Comparison of ENCODE assay signal across 21 mouse cellular contexts in the genomic region with DNA sequence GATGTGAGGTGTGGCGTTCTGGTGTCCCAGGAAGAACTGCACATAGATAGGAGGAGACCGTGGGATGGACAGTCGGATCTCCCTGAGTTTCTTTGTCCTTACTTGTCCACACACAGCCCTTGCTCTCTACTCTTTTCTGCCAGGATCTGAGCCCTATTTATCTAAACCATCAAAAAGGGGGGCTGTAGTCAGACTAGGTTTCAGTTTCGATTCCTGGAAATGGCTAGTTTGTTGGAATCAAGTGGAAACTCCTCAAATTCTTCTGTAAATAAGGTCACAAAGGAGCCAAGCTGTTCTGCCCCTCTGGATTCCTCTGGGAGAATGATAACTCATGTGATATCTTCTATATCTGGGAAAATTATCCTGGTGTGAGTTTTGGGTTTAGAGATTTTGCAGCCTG. TPM values are rescaled to one million over a fixed set of nuclear protein-coding genes. Genes with fewer than 3 reads are reported as not detected.
DNase-seq lines count a peak whose midpoint lies in the region; ATAC-seq lines count a peak whose summit lies in the region.
"Had no signal": no experiment of that assay in that cellular context is flagged by ENCODE, and none has a peak within 500 bp of the region (broad histone marks: within the 10 kb centered on the region; RNA-seq: fewer than 3 reads in every experiment).

No protein-coding gene starts in this region.

- peak overlapping the region; percentile 50 for H3K4me2 ChIP-seq in liver, embryonic 15.5 days
- H3K4me2 ChIP-seq: embryonic facial prominence, embryonic 13.5 days; forebrain, embryonic 12.5 days; hindbrain, embryonic 12.5 days; neural tube, embryonic 13.5 days had no signal

- peaks cover 53% of the 10 kb centered on the region for H3K4me1 ChIP-seq in liver, embryonic 15.5 days (replicated peaks)
- H3K4me1 ChIP-seq: embryonic facial prominence, embryonic 13.5 days; forebrain, embryonic 12.5 days; hindbrain, embryonic 12.5 days; neural tube, embryonic 13.5 days had no signal

- H3K9ac ChIP-seq in liver, embryonic 15.5 days, result no peak overlapping the region
- H3K9ac ChIP-seq: embryonic facial prominence, embryonic 13.5 days; forebrain, embryonic 12.5 days; hindbrain, embryonic 12.5 days; neural tube, embryonic 13.5 days had no signal

- 44% methylated on average over 4 of the region's 4 CpGs for WGBS in liver, embryonic 15.5 days (ENCODE audit: insufficient replicate concordance)

- no peak for ATAC-seq in liver, embryonic 15.5 days (ENCODE audit: insufficient read depth)
- ATAC-seq in inflammation-experienced regulatory T-cells, adult 6 months, result no peak

- H3K4me3 ChIP-seq in liver, embryonic 15.5 days (replicated peaks), result no peak overlapping the region; the same call in 1 of the 2 replicates
- H3K4me3 ChIP-seq: embryonic facial prominence, embryonic 13.5 days; forebrain, embryonic 12.5 days; hindbrain, embryonic 12.5 days; neural tube, embryonic 13.5 days had no signal

- H3K27me3 ChIP-seq in liver, embryonic 15.5 days, result no peaks in the 10 kb centered on the region
- H3K27me3 ChIP-seq: embryonic facial prominence, embryonic 13.5 days; forebrain, embryonic 12.5 days; hindbrain, embryonic 12.5 days; neural tube, embryonic 13.5 days had no signal

- H3K9me3 ChIP-seq in liver, embryonic 15.5 days (replicated peaks), result no peaks in the 10 kb centered on the region
- H3K9me3 ChIP-seq: embryonic facial prominence, embryonic 13.5 days; forebrain, embryonic 12.5 days; hindbrain, embryonic 12.5 days; neural tube, embryonic 13.5 days had no signal

- H3K27ac ChIP-seq in liver, embryonic 15.5 days (replicated peaks), result peak overlapping the region; percentile 34; the same call in 1 of the 2 replicates
- H3K27ac ChIP-seq: embryonic facial prominence, embryonic 13.5 days; forebrain, embryonic 12.5 days; hindbrain, embryonic 12.5 days; neural tube, embryonic 13.5 days had no signal

- peak; percentile 67 for DNase-seq in kidney, adult 9 months
- no peak for DNase-seq in kidney, adult 18-20 months
- peak; percentile 70 for DNase-seq in CD4-positive helper T cell, adult 2 months (ENCODE audit: low read depth, low spot score)
- DNase-seq in Muller cell, postnatal 12 days (ENCODE audit: inconsistent ontology term), result peak; percentile 21
- DNase-seq in adrenal gland, adult 18-20 months (ENCODE audit: low spot score in 2 of 2), result no peak
- DNase-seq in left cerebral cortex, postnatal 4 days, result no peak
- DNase-seq: adrenal gland, adult 8-10 months; cerebellum, adult 8-10 months; lung, postnatal 4 days; thymus, adult 18-20 months had no signal

- intact Hi-C loops in left cerebral cortex, postnatal 4 days (cut with DNase I), result no loop called here

- no peaks in the 10 kb centered on the region for H3K36me3 ChIP-seq in liver, embryonic 15.5 days (replicated peaks)
- H3K36me3 ChIP-seq: embryonic facial prominence, embryonic 13.5 days; forebrain, embryonic 12.5 days; hindbrain, embryonic 12.5 days; neural tube, embryonic 13.5 days had no signal

RNA-seq across cellular contexts. Expression of a gene that starts 5.0 kb away (rescaled TPM):
- polyA plus RNA-seq in liver, embryonic 15.5 days (2015; fragmentation: Nextera tagmentation; extraction: Ambion mirVana), result 7.0 and 7.1 TPM in 2 replicates
- 1 to 10 TPM; 7.3 to 9.4 TPM for total RNA-seq in adrenal gland, adult 18-20 months (2021)
- under 1 TPM; 0.48 to 0.90 TPM for total RNA-seq in left cerebral cortex, postnatal 4 days (2021)
- 100 to 1,000 TPM; 364 to 477 (median 416) TPM for polyA plus RNA-seq in inflammation-experienced regulatory T-cells, adult 6 months (2017; shearing (Covaris generic))

RNA-seq across cellular contexts. Expression of a gene that starts 17.4 kb away (rescaled TPM):
- polyA plus RNA-seq in liver, embryonic 15.5 days (2015; fragmentation: Nextera tagmentation; extraction: Ambion mirVana), result 0.86 and 1.1 TPM in 2 replicates
- 10 to 100 TPM in 1 of 2 experiments, 1 to 10 TPM in 1; 4.3 to 18.2 TPM for total RNA-seq in adrenal gland, adult 18-20 months (2021)
- not detected for total RNA-seq in left cerebral cortex, postnatal 4 days (2021)
- 100 to 1,000 TPM; 344 to 542 (median 352) TPM for polyA plus RNA-seq in inflammation-experienced regulatory T-cells, adult 6 months (2017; shearing (Covaris generic))
- total RNA-seq: midbrain, postnatal 0 days had no signal
- polyA plus RNA-seq: forebrain, embryonic 12.5 days; hindbrain, embryonic 12.5 days had no signal

RNA-seq across cellular contexts. Expression of a gene that starts 30.3 kb away (rescaled TPM):
- 1.2 and 1.6 TPM in 2 replicates for polyA plus RNA-seq in liver, embryonic 15.5 days (2015; fragmentation: Nextera tagmentation; extraction: Ambion mirVana)
- 1 to 10 TPM; 3.2 to 6.1 TPM for total RNA-seq in adrenal gland, adult 18-20 months (2021)
- total RNA-seq in left cerebral cortex, postnatal 4 days (2021), result 1 to 10 TPM in 1 of 2 experiments, under 1 TPM in 1; 0.56 to 1.0 TPM
- polyA plus RNA-seq in inflammation-experienced regulatory T-cells, adult 6 months (2017; shearing (Covaris generic)), result 100 to 1,000 TPM; 118 to 148 (median 136) TPM

RNA-seq across cellular contexts. Expression of a gene that starts 33.3 kb away (rescaled TPM):
- not detected in 2 replicates for polyA plus RNA-seq in liver, embryonic 15.5 days (2015; fragmentation: Nextera tagmentation; extraction: Ambion mirVana)
- total RNA-seq in adrenal gland, adult 18-20 months (2021), result 1 to 10 TPM; 1.2 to 4.1 TPM
- total RNA-seq in left cerebral cortex, postnatal 4 days (2021), result not detected
- under 1 TPM in 2 of 3 experiments, not detected in 1; 0.67 to 0.74 TPM for polyA plus RNA-seq in inflammation-experienced regulatory T-cells, adult 6 months (2017; shearing (Covaris generic))
- total RNA-seq: granulocyte monocyte progenitor cell, adult 5-6 weeks; layer of hippocampus, postnatal 10 days; left cerebral cortex, postnatal 14 days; midbrain, postnatal 0 days had no signal
- polyA plus RNA-seq: cortical plate, adult 2 months; embryonic facial prominence, embryonic 13.5 days; forebrain, embryonic 12.5 days; hindbrain, embryonic 12.5 days; midbrain, postnatal 0 days; neural tube, embryonic 13.5 days had no signal

Comparison
In these comparisons a context has a peak if more than half of its experiments do, and no peak if none do; other contexts are left out.
1. DNase-seq: peak in kidney, adult 9 months (single experiment), CD4-positive helper T cell, adult 2 months (single experiment) and Muller cell, postnatal 12 days (single experiment); none in kidney, adult 18-20 months (single experiment), adrenal gland, adult 18-20 months (0 of 2) and left cerebral cortex, postnatal 4 days (single experiment).
2. RNA of a gene that starts 5.0 kb away (total RNA-seq): 7.3 to 9.4 TPM in adrenal gland, adult 18-20 months; 0.48 to 0.90 TPM in left cerebral cortex, postnatal 4 days; every median in the first group is over 4 times any median in the second.
3. RNA of a gene that starts 17.4 kb away (total RNA-seq): 4.3 to 18.2 TPM in adrenal gland, adult 18-20 months; not detected in left cerebral cortex, postnatal 4 days; every median in the first group is over 4 times any median in the second.